Mouse (Mus musculus): ENCODE measurements around the gene 4933405L10Rik.

GRCm38 (mm10) chr8:105685796-105686308, 21.6 kb upstream of the 4933405L10Rik start, which contains the start of gene Carmil2:
- TF ChIP-seq POLR2A (IDR thresholded peaks at IDR 0.05; ENCODE audit: extremely low read depth, insufficient read depth, low read length) (no peak), CTCF (IDR thresholded peaks at IDR 0.05; ENCODE audit: extremely low read depth, insufficient read depth, low read length) (peak; percentile 62)
